Mouse (Mus musculus) stomach, embryonic 16.5 days (tissue): ENCODE measurements around the gene Babam2. TPM values are rescaled to one million over a fixed set of nuclear protein-coding genes. Genes with fewer than 3 reads are reported as not detected.

ENCODE experiments used
- ATAC-seq: fragments of 200-750 bp; cut with Nextera tagmentation; 2 replicates; pipeline ENCODE4 v1.8.0; 2017; ENCODE audit warnings: moderate number of reproducible peaks, moderate TSS enrichment; ENCODE audit not compliant: insufficient read depth, low FRiP score
- H3K27ac ChIP-seq: fragments of 300-500 bp; sonication (generic); 2 replicates; pipeline ENCODE4 v1.5.1; 2014; ENCODE audit warnings: low read length
- H3K27me3 ChIP-seq: fragments of 300-500 bp; sonication (generic); 2 replicates; pipeline ENCODE4 v1.6.1; 2014; ENCODE audit warnings: low read length, control low read depth, mixed read lengths; ENCODE audit not compliant: control insufficient read depth, insufficient read depth
- H3K36me3 ChIP-seq: fragments of 300-500 bp; sonication (generic); 2 replicates; pipeline ENCODE4 v1.6.1; 2014; ENCODE audit warnings: low read length; ENCODE audit not compliant: control insufficient read depth, insufficient read depth
- H3K4me1 ChIP-seq: fragments of 300-500 bp; sonication (generic); 2 replicates; pipeline ENCODE4 v1.6.1; 2014; ENCODE audit warnings: low read length, control low read depth, mixed read lengths; ENCODE audit not compliant: control insufficient read depth, insufficient read depth
- H3K4me2 ChIP-seq: fragments of 300-500 bp; sonication (generic); 2 replicates; pipeline ENCODE4 v1.6.1; 2014; ENCODE audit warnings: low read depth, low read length, mixed read lengths
- H3K4me3 ChIP-seq: fragments of 300-500 bp; sonication (generic); replicated peaks from 2 replicates; pipeline ENCODE4 v1.5.1; 2014; ENCODE audit warnings: mild to moderate bottlenecking, low read length
- H3K9ac ChIP-seq: fragments of 300-500 bp; sonication (generic); 2 replicates; pipeline ENCODE4 v1.6.1; 2014; ENCODE audit warnings: low read length
- H3K9me3 ChIP-seq: fragments of 300-500 bp; sonication (generic); replicated peaks from 2 replicates; pipeline ENCODE4 v1.6.1; 2016; ENCODE audit warnings: low read length, control low read depth; ENCODE audit not compliant: control insufficient read depth
- WGBS: fragments of 180-500 bp; shearing (Covaris S2); extraction: QIAGEN DNeasy Blood & Tissue Kit; methylation state at CpG from one replicate; pipeline ENCODE4 v1.1.7; 2014; 5-methylcytosine and 5-hydroxymethylcytosine counted together
- polyA plus RNA-seq: library from polyadenylated mRNA; unstranded; fragments of >200 nt; fragmentation: Nextera tagmentation; extraction: Ambion mirVana; gene quantifications from 2 replicates; pipeline ENCODE4 v1.2.1, GENCODE M21; 2015

The Babam2 gene
- polyA plus RNA-seq, 1 experiment from 2014 or later = 62.6 TPM

DNA sequence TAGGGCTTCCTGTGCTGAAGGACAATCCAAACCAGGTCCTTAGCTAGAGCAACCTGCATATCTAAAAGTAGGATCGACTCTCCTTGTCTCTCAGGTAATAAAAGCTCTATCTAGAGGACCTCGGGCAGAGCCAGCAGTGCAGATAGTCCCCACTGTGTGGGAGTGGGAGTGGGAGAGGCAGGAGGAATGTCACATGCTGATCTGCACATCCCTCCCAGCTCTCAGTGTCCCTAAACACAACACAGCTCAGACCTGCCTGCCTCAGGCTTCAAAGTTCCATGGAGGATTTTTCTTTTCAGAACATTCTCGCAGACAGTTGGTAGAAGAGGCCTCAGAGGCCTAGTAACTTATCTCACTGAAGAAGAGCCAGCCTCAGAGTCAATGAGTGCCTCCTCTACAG lies 371.1 kb downstream of the Babam2 start:
- no peak overlapping the region for H3K4me2 ChIP-seq
- no peak overlapping the region for H3K9ac ChIP-seq
- 0 out of 2 replicates have a peak overlapping the region, but pooled peaks have one; percentile 72 for H3K27ac ChIP-seq
- no peak overlapping the region for H3K4me3 ChIP-seq
- ATAC-seq = no peak
- peaks cover 19% of the 10 kb centered on the region for H3K4me1 ChIP-seq
- no peaks in the 10 kb centered on the region for H3K27me3 ChIP-seq
- no peaks in the 10 kb centered on the region for H3K36me3 ChIP-seq
- H3K9me3 ChIP-seq = no peaks in the 10 kb centered on the region
- 83% methylated on average over 3 of the region's 3 CpGs for WGBS

DNA sequence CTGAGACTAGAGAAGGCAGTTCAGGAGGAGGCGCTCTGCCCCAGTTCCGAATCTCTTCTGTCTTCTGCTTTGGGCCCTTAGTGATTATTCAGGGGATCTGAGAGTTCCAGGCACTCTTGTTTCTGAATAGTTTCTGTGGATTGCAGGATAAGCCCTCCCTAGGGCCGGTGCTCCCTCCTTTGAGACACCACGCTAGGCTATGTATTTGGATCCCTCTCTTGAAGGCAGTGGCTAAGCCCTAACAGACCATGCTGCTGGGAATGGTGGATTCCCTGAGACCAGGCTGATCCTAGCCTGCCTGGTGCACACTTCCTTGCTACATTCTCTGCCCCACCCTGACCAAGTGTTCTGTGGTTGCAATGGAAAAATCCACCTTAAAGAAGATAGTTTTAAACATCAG lies 371.6 kb downstream of the Babam2 start:
- H3K4me2 ChIP-seq = no peak overlapping the region
- peak overlapping the region; percentile 72; the same call in 1 of the 2 replicates for H3K27ac ChIP-seq
- H3K9me3 ChIP-seq = no peaks in the 10 kb centered on the region
- 86% methylated on average over 4 of the region's 4 CpGs for WGBS
- peaks cover 20% of the 10 kb centered on the region for H3K4me1 ChIP-seq
- no peaks in the 10 kb centered on the region for H3K27me3 ChIP-seq
- ATAC-seq = no peak
- H3K36me3 ChIP-seq = no peaks in the 10 kb centered on the region
- H3K9ac ChIP-seq = no peak overlapping the region
- H3K4me3 ChIP-seq = no peak overlapping the region

- H3K27me3 ChIP-seq = no peaks in the 10 kb centered on the region
- H3K9me3 ChIP-seq = no peaks in the 10 kb centered on the region
- H3K9ac ChIP-seq = no peak overlapping the region
- WGBS = 72% methylated on average over 10 of the region's 10 CpGs
- no peaks in the 10 kb centered on the region for H3K36me3 ChIP-seq
- no peak overlapping the region for H3K4me2 ChIP-seq
- ATAC-seq = no peak
- peaks cover 18% of the 10 kb centered on the region for H3K4me1 ChIP-seq
- H3K27ac ChIP-seq = peak overlapping the region; percentile 72; the same call in 1 of the 2 replicates
- no peak overlapping the region for H3K4me3 ChIP-seq
Measured at GRCm38 (mm10) chr5:32069566-32070169, 372.2 kb downstream of the Babam2 start.

DNA sequence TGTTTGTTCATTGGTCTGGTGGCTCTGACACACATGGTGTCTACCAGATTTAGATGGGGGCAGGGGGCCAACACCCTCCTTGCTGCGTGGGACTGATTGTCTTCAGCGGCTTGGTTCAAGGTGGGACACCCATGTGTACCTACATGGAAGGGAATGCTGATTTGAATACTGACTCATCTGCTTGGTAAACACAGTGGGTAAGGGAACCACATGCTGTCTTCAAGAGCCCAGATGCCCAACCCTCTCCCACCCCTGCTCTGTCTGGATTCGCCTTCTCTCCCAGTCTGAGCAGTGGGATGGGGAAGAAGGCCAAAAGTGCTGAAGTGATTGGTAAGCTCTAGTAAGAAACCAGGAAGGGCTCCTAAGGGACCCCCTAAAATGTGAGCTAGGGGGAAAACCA lies 373.3 kb downstream of the Babam2 start:
- 68% methylated on average over 3 of the region's 3 CpGs for WGBS
- peak; percentile 39; the same call in 1 of the 2 replicates for ATAC-seq
- peak overlapping the region; percentile 72 for H3K27ac ChIP-seq
- H3K9me3 ChIP-seq = no peaks in the 10 kb centered on the region
- no peaks in the 10 kb centered on the region for H3K27me3 ChIP-seq
- H3K9ac ChIP-seq = 0 out of 2 replicates have a peak overlapping the region, but pooled peaks have one; percentile 23
- no peaks in the 10 kb centered on the region for H3K36me3 ChIP-seq
- no peak overlapping the region for H3K4me2 ChIP-seq
- H3K4me1 ChIP-seq = peaks cover 14% of the 10 kb centered on the region; the same call in 1 of the 2 replicates
- H3K4me3 ChIP-seq = no peak overlapping the region

GRCm38 (mm10) chr5:32071314-32071713 lies 373.8 kb downstream of the Babam2 start:
- Histone ChIP-seq H3K4me1 (peaks cover 10% of the 10 kb centered on the region; the same call in 1 of the 2 replicates), H3K9me3 (no peaks in the 10 kb centered on the region), H3K9ac (peak overlapping the region; percentile 26), H3K4me3 (no peak overlapping the region), H3K27me3 (no peaks in the 10 kb centered on the region), H3K4me2 (no peak overlapping the region), H3K27ac (peak overlapping the region; percentile 72), H3K36me3 (no peaks in the 10 kb centered on the region)
- ATAC-seq = no peak
- WGBS = 62% methylated on average over 4 of the region's 4 CpGs

DNA sequence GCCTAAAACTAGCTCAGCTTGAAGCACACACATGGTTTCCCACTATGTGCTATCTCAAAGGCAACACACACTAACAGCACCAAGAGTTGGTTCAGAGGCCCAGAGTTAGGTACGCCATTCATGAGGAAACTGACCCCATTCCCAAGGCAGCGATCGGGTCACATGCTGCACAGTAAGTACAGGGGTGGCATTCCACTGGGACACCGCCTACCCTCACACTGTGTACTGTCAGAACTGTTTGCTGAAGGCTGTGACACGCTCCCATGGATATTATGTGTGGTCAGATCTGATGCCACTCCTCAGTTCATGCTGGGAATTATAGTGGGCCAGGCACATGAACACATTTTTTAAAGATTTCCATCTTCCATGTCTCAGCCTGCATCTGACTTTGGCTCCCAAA lies 374.3 kb downstream of the Babam2 start:
- no peaks in the 10 kb centered on the region for H3K27me3 ChIP-seq
- H3K9me3 ChIP-seq = no peaks in the 10 kb centered on the region
- H3K27ac ChIP-seq = peak overlapping the region; percentile 72; the same call in 1 of the 2 replicates
- H3K4me1 ChIP-seq = peaks cover 5% of the 10 kb centered on the region; the same call in 1 of the 2 replicates
- ATAC-seq = peak; percentile 41; the same call in 1 of the 2 replicates
- H3K4me3 ChIP-seq = no peak overlapping the region
- no peak overlapping the region for H3K9ac ChIP-seq
- no peaks in the 10 kb centered on the region for H3K36me3 ChIP-seq
- 83% methylated on average over 5 of the region's 5 CpGs for WGBS
- H3K4me2 ChIP-seq = no peak overlapping the region

DNA sequence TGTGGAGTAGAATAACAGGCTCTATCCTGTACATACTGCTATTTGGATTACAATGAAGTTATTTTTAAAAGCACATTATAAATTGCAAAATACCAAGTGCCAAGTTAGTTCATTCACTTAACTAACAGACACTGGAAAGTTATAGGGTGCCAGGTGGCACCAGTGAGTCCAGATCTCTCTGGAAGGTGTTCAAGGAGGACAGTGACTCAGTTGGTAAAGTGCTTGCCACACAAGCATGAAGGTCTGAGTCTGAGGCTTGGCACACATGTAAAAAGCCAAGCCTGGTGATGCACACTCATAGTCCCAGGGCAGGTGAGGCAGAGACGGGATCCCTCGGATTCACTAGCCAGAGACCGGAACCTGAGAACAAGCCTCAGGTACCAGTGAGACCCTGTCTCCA lies 375.4 kb downstream of the Babam2 start:
- Histone ChIP-seq H3K9ac (no peak overlapping the region), H3K4me1 (peaks cover 5% of the 10 kb centered on the region; the same call in 1 of the 2 replicates), H3K27me3 (no peaks in the 10 kb centered on the region), H3K4me3 (no peak overlapping the region), H3K27ac (no peak overlapping the region), H3K4me2 (no peak overlapping the region), H3K9me3 (no peaks in the 10 kb centered on the region), H3K36me3 (no peaks in the 10 kb centered on the region)
- ATAC-seq = no peak
- 95% methylated on average over 3 of the region's 3 CpGs for WGBS

DNA sequence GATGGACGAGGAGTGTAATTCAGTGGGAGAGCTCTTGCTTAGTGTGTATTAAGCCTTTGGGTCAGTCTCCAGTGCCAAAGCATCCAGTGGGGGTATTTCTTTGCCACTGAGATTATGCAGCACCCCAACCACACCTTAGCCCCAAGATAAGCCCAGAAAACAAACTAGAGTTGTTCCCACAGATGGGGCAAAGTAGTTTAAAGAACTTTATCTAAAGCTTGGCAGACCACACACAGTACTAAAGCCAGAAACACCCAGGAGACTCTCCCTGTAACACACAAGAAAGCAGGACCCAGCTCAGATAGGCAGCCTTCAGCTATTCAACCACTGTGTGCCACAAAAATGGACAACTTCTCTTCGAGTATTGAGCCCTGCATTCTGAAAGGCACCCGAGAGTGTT lies 376.6 kb downstream of the Babam2 start:
- ATAC-seq = no peak
- Histone ChIP-seq H3K4me3 (no peak overlapping the region), H3K9ac (0 out of 2 replicates have a peak overlapping the region, but pooled peaks have one; percentile 12), H3K27me3 (no peaks in the 10 kb centered on the region), H3K9me3 (no peaks in the 10 kb centered on the region), H3K27ac (peak overlapping the region; percentile 38; the same call in 1 of the 2 replicates), H3K4me1 (peaks cover 10% of the 10 kb centered on the region; the same call in 1 of the 2 replicates), H3K36me3 (no peaks in the 10 kb centered on the region), H3K4me2 (no peak overlapping the region)
- 83% methylated on average over 3 of the region's 3 CpGs for whole genome bisulfite sequencing

GRCm38 (mm10) chr5:32077139-32077538 lies 379.7 kb downstream of the Babam2 start:
- no peak for ATAC-seq
- peaks cover 10% of the 10 kb centered on the region; the same call in 1 of the 2 replicates for H3K4me1 ChIP-seq
- H3K27ac ChIP-seq = no peak overlapping the region
- no peaks in the 10 kb centered on the region for H3K27me3 ChIP-seq
- H3K36me3 ChIP-seq = no peaks in the 10 kb centered on the region
- no peak overlapping the region for H3K4me3 ChIP-seq
- H3K9ac ChIP-seq = no peak overlapping the region
- H3K9me3 ChIP-seq = no peaks in the 10 kb centered on the region
- 89% methylated on average over 3 of the region's 3 CpGs for WGBS
- no peak overlapping the region for H3K4me2 ChIP-seq
